Mouse (Mus musculus) forebrain, embryonic 15.5 days (tissue): ENCODE results near the gene Myo1a. TPM values are rescaled to one million over a fixed set of nuclear protein-coding genes. Genes with fewer than 3 reads are reported as not detected.
"Not testable (repeated sequence)": the region's sequence is repeated elsewhere in the genome, so short reads cannot be mapped to it uniquely, and the experiment has no call there.

Experiments used
- ATAC-seq: fragments of 200-750 bp; cut with Nextera tagmentation; replicated peaks from 2 replicates; pipeline ENCODE4 v1.8.0; 2017; ENCODE audit warnings: mild to moderate bottlenecking, moderate TSS enrichment, moderate library complexity
- H3K27ac ChIP-seq: fragments of 300-500 bp; sonication (generic); replicated peaks from 2 replicates; pipeline ENCODE4 v1.5.1; 2015; ENCODE audit warnings: mild to moderate bottlenecking, inconsistent platforms
- H3K27me3 ChIP-seq: fragments of 300-500 bp; sonication (generic); 2 replicates; pipeline ENCODE4 v1.6.1; 2015; ENCODE audit warnings: inconsistent platforms
- H3K36me3 ChIP-seq: fragments of 300-500 bp; sonication (generic); 2 replicates; pipeline ENCODE4 v1.6.1; 2015; ENCODE audit warnings: mild to moderate bottlenecking, inconsistent platforms
- H3K4me1 ChIP-seq: fragments of 300-500 bp; sonication (generic); 2 replicates; pipeline ENCODE4 v1.6.1; 2015; ENCODE audit warnings: inconsistent platforms
- H3K4me2 ChIP-seq: fragments of 300-500 bp; sonication (generic); replicated peaks from 2 replicates; pipeline ENCODE4 v1.6.1; 2015; ENCODE audit warnings: mild to moderate bottlenecking, inconsistent platforms
- H3K4me3 ChIP-seq: fragments of 300-500 bp; sonication (generic); 2 replicates; pipeline ENCODE4 v1.5.1; 2015; ENCODE audit warnings: mild to moderate bottlenecking, inconsistent platforms
- H3K9ac ChIP-seq: fragments of 300-500 bp; sonication (generic); replicated peaks from 2 replicates; pipeline ENCODE4 v1.6.1; 2015; ENCODE audit warnings: mild to moderate bottlenecking, inconsistent platforms
- H3K9me3 ChIP-seq: fragments of 300-500 bp; sonication (generic); 2 replicates; pipeline ENCODE4 v1.6.1; 2016; ENCODE audit warnings: inconsistent platforms
- WGBS: fragments of 180-500 bp; shearing (Covaris S2); methylation state at CpG from one replicate; pipeline ENCODE4 v1.1.7; 2015; ENCODE audit warnings: mixed read lengths; 5-methylcytosine and 5-hydroxymethylcytosine counted together
- polyA plus RNA-seq: library from polyadenylated mRNA; unstranded; fragments of >200 nt; fragmentation: Nextera tagmentation; extraction: Ambion mirVana; gene quantifications from 2 replicates; pipeline ENCODE4 v1.2.1, GENCODE M21; 2015

Myo1a gene
- polyA plus RNA-seq: 0.87 and 1.1 TPM in 2 replicates

- Histone ChIP-seq H3K9ac (no peak within 1 kb of the TSS), H3K27me3 (no peaks in the 10 kb centered on the region), H3K4me2 (no peak within 1 kb of the TSS), H3K36me3 (no peaks in the 10 kb centered on the region), H3K4me1 (no peaks in the 10 kb centered on the region), H3K27ac (no peak within 1 kb of the TSS), H3K9me3 (no peaks in the 10 kb centered on the region), H3K4me3 (no peak within 1 kb of the TSS)
- no peak for ATAC-seq
- 75% methylated on average over 2 of the region's 2 CpGs for WGBS
Observed at GRCm38 (mm10) chr10:127704766-127705220, at the start of gene Myo1a. TSS of gene Myo1a (plus strand) at chr10:127705170.

GRCm38 (mm10) chr10:127657617-127658016 lies 47.4 kb upstream of the Myo1a start:
- peaks cover 13% of the 10 kb centered on the region for H3K4me1 ChIP-seq
- 0 out of 2 replicates have a peak, but pooled peaks cover 11% of the 10 kb centered on the region for H3K27me3 ChIP-seq
- not testable (repeated sequence) for H3K9me3 ChIP-seq, H3K4me2 ChIP-seq, H3K27ac ChIP-seq, H3K9ac ChIP-seq, ATAC-seq, H3K4me3 ChIP-seq, H3K36me3 ChIP-seq
- WGBS: 43% methylated on average over 6 of the region's 6 CpGs

DNA sequence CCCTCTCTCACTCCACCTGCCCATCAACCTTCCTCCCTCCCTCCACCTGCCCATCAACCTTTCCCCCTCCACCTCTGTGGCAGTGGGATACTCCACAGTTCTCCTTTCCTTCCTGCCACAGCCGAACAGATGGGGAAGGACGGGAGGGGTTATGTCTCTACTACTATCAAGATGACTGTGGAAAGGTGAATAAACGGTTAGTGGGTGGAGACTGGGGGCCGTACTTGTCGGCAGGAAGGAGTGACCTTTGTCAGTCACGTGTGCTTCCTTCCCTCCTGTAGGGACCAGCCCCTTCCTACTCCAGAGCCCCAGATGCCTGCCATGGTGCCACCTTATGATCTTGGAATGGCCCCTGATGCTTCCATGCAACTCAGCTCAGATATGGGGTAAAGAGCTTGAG lies 46.9 kb upstream of the Myo1a start:
- ATAC-seq: no peak
- Histone ChIP-seq H3K4me3 (no peak overlapping the region), H3K9ac (no peak overlapping the region), H3K4me2 (no peak overlapping the region), H3K36me3 (no peaks in the 10 kb centered on the region), H3K27me3 (peaks cover 15% of the 10 kb centered on the region), H3K9me3 (no peaks in the 10 kb centered on the region), H3K27ac (no peak overlapping the region), H3K4me1 (peaks cover 18% of the 10 kb centered on the region)
- WGBS: 12% methylated on average over 6 of the region's 6 CpGs

DNA sequence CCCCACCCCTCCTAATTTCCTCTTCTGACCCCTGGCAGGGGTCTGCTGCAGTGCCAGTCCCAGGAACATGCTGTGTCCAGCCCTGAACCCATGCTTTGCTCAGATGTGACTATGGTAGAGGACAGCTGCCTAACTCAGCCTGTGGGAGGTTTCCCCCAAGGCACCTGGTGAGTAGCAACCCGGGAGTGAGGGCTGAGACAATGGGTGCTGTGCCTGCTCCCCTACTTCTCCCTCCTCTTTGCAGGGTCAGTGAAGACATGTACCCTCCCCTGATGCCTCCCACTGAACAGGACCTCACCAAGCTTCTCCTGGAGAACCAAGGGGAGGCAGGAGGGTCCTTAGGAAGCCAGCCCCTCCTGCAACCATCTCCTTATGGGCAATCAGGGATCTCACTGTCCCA lies 45.4 kb upstream of the Myo1a start:
- no peak for ATAC-seq
- H3K27me3 ChIP-seq: peaks cover 30% of the 10 kb centered on the region

DNA sequence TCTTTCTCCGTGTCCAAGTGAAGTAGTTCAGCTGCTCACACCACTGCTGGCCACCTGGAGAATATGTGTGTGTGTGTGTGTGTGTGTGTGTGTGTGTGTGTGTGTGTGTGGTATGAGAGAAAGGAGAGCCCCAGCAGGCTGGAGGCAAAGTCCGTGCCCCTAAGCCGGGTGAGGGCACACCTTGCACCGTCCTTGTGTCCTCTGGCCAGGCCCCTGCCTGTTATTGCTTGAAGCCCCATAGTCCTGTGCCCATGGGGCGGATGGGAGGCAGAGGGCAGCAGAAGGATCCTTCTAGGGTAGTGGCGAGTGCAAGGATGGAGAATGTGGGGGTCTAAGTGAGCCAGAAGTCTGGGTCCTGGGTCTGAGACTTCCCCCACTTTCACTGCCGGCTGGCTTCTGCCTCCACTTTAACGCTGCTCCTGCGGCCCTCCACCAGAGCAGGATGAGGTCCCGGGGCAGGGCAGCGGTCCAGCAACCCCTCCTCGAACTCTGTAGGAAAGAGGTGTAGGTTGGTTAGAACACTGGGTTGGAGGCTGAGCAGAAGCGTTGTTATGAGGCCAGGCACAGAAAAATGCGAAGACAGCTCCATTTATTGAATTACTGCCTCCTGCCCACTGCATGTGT lies 43.6 kb upstream of the Myo1a start:
- peaks cover 48% of the 10 kb centered on the region for H3K27me3 ChIP-seq
- H3K36me3 ChIP-seq: no peaks in the 10 kb centered on the region
- H3K4me1 ChIP-seq: peaks cover 34% of the 10 kb centered on the region
- 0 out of 2 replicates have a peak overlapping the region, but pooled peaks have one; percentile 19 for H3K9ac ChIP-seq
- H3K4me3 ChIP-seq: no peak overlapping the region
- ATAC-seq: no peak
- H3K9me3 ChIP-seq: no peaks in the 10 kb centered on the region
- 25% methylated on average over 14 of the region's 14 CpGs for WGBS
- H3K4me2 ChIP-seq: peak overlapping the region; percentile 31; the same call in 1 of the 2 replicates
- no peak overlapping the region for H3K27ac ChIP-seq

More for the DNA sequence above, 45.4 kb upstream of the Myo1a start:
- no peak overlapping the region for H3K27ac ChIP-seq
- H3K9ac ChIP-seq: no peak overlapping the region
- H3K4me1 ChIP-seq: peaks cover 18% of the 10 kb centered on the region
- H3K36me3 ChIP-seq: no peaks in the 10 kb centered on the region
- H3K4me3 ChIP-seq: no peak overlapping the region
- WGBS: 50% methylated on average over 1 of the region's 1 CpGs
- H3K4me2 ChIP-seq: no peak overlapping the region
- no peaks in the 10 kb centered on the region for H3K9me3 ChIP-seq

DNA sequence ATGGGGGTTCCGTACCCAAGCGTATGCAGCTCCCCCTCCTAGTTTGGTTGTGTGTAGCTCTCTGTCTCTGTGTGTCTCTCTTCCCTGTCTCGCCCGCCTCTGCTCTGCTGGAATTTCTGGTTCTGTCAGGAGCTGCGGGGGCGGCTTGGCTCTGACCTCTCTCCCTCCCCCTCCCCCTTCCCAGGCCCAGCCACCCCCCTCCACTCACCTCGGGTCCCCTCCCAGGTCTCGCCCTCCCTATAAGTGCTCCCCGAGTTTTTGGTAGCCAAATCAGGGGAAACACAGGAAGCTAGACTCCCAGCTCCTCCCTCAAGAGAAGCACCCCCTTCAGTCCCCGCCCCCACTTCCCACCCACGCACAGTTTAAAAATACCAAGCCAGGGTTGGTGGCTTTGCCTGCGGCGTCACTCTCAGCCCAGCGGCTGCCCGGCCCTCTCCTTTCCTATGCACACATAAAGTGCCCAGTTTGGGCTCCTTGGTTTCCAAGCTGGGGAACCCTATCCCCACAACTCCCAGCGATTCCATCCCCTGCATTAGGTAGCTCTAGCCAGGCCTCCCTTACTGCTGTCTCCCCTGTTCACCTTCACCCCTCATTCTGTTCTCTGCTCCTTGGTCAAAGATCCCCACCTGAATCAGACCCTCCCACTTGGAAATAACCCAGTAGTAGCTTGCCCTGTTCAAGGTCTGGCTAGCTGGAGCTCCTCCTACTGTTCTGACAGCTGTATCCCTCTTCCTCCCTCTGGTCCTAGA lies 42.9 kb upstream of the Myo1a start:
- H3K4me3 ChIP-seq: peak overlapping the region; percentile 9; the same call in 1 of the 2 replicates
- peak overlapping the region; percentile 31 for H3K4me2 ChIP-seq
- H3K27me3 ChIP-seq: peaks cover 53% of the 10 kb centered on the region
- no peaks in the 10 kb centered on the region for H3K36me3 ChIP-seq
- no peaks in the 10 kb centered on the region for H3K9me3 ChIP-seq
- no peak overlapping the region for H3K27ac ChIP-seq
- no peak for ATAC-seq
- no peak overlapping the region for H3K9ac ChIP-seq
- H3K4me1 ChIP-seq: peaks cover 41% of the 10 kb centered on the region
- 14% methylated on average over 16 of the region's 16 CpGs for WGBS

- peak overlapping the region; percentile 31; the same call in 1 of the 2 replicates for H3K4me2 ChIP-seq
- peaks cover 56% of the 10 kb centered on the region for H3K27me3 ChIP-seq
- ATAC-seq: no peak
- H3K4me1 ChIP-seq: peaks cover 47% of the 10 kb centered on the region
- H3K4me3 ChIP-seq: no peak overlapping the region
- H3K9ac ChIP-seq: no peak overlapping the region
- WGBS: 21% methylated on average over 19 of the region's 19 CpGs
- H3K36me3 ChIP-seq: no peaks in the 10 kb centered on the region
- H3K9me3 ChIP-seq: no peaks in the 10 kb centered on the region
- H3K27ac ChIP-seq: no peak overlapping the region
Observed at GRCm38 (mm10) chr10:127662666-127663253, 42.2 kb upstream of the Myo1a start.

GRCm38 (mm10) chr10:127663590-127663989 lies 41.4 kb upstream of the Myo1a start:
- ATAC-seq: no peak
- Histone ChIP-seq H3K9me3 (no peaks in the 10 kb centered on the region), H3K9ac (no peak overlapping the region), H3K4me3 (no peak overlapping the region), H3K27ac (no peak overlapping the region), H3K27me3 (peaks cover 56% of the 10 kb centered on the region), H3K4me2 (no peak overlapping the region), H3K36me3 (no peaks in the 10 kb centered on the region), H3K4me1 (peaks cover 55% of the 10 kb centered on the region)
- WGBS: 28% methylated on average over 5 of the region's 5 CpGs

- Histone ChIP-seq H3K27ac (no peak overlapping the region), H3K9me3 (no peaks in the 10 kb centered on the region), H3K4me3 (no peak overlapping the region), H3K9ac (no peak overlapping the region), H3K4me2 (no peak overlapping the region), H3K27me3 (peaks cover 56% of the 10 kb centered on the region), H3K36me3 (no peaks in the 10 kb centered on the region), H3K4me1 (peaks cover 61% of the 10 kb centered on the region)
- 24% methylated on average over 16 of the region's 16 CpGs for WGBS
- no peak for ATAC-seq
Observed at GRCm38 (mm10) chr10:127664166-127664565, 40.8 kb upstream of the Myo1a start.

DNA sequence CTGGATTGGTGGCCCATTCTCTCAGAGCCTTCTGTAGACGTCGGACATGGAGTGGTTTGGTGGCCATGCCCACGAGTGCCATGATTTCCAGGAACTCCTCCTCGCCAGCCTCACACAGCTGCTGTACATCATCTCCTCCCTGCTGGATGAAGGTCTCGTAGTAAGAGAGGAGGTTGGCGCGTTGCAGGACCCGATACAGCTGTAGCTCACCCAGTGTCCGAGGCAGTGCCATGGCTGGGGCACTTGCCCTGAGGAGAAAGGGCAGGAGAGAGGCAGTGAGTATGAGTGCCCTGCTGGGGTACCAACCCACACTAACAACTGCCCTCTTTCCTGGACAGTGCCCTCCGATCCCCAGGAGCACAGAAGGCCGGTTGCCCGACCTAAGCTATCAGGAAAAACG lies 40.1 kb upstream of the Myo1a start:
- H3K27ac ChIP-seq: no peak overlapping the region
- H3K9ac ChIP-seq: no peak overlapping the region
- no peaks in the 10 kb centered on the region for H3K36me3 ChIP-seq
- WGBS: 21% methylated on average over 13 of the region's 13 CpGs
- ATAC-seq: no peak
- peaks cover 63% of the 10 kb centered on the region for H3K4me1 ChIP-seq
- H3K4me3 ChIP-seq: 0 out of 2 replicates have a peak overlapping the region, but pooled peaks have one; percentile 64
- H3K9me3 ChIP-seq: no peaks in the 10 kb centered on the region
- peaks cover 56% of the 10 kb centered on the region for H3K27me3 ChIP-seq
- H3K4me2 ChIP-seq: peak overlapping the region; percentile 3; the same call in 1 of the 2 replicates

- 4% methylated on average over 14 of the region's 14 CpGs for WGBS
- H3K4me2 ChIP-seq: peak overlapping the region; percentile 88
- no peak overlapping the region for H3K27ac ChIP-seq
- H3K4me1 ChIP-seq: peaks cover 63% of the 10 kb centered on the region
- peak overlapping the region; percentile 63 for H3K9ac ChIP-seq
- H3K4me3 ChIP-seq: peak overlapping the region; percentile 64
- no peaks in the 10 kb centered on the region for H3K36me3 ChIP-seq
- peaks cover 56% of the 10 kb centered on the region for H3K27me3 ChIP-seq
- ATAC-seq: no peak
- no peaks in the 10 kb centered on the region for H3K9me3 ChIP-seq
Observed at GRCm38 (mm10) chr10:127665366-127666181, 39.4 kb upstream of the Myo1a start.
